Mouse (Mus musculus) bone marrow macrophage, adult 2 months (primary cell): ENCODE measurements at regions not wholly inside any gene's neighbourhood (a gene's known extent, or its start where the extent isn't known, plus 50 kb on each side); places are given as distances from the start of the nearest gene placed in this dataset.
A peak's percentile ranks its signal among the peaks of the same experiment; 100 is the strongest.

ENCODE experiments used
- H3K27ac ChIP-seq: 2 replicates; pipeline ENCODE4 v1.5.1; 2012; ENCODE audit warnings: low read depth, low read length; ENCODE audit not compliant: insufficient read depth
- H3K4me1 ChIP-seq: 2 replicates; pipeline ENCODE4 v1.6.1; 2012; ENCODE audit warnings: low read length; ENCODE audit not compliant: control insufficient read depth, insufficient read depth
- H3K4me3 ChIP-seq: 2 replicates; pipeline ENCODE4 v1.5.1; 2012; ENCODE audit warnings: mild to moderate bottlenecking, low read length, moderate library complexity; ENCODE audit not compliant: insufficient read depth
- CTCF ChIP-seq: IDR thresholded peaks from 2 replicates; pipeline ENCODE4 v1.5.1; 2012; ENCODE audit warnings: low read depth, mild to moderate bottlenecking, low read length, moderate library complexity
- POLR2A ChIP-seq: IDR thresholded peaks from 2 replicates; pipeline ENCODE4 v1.6.1; 2012; ENCODE audit warnings: mild to moderate bottlenecking, low read depth, low read length, borderline replicate concordance

GRCm38 (mm10) chr8:128219539-128219938 is 138.9 kb upstream of the Nrp1 start:
- Histone ChIP-seq H3K4me3 (no peak overlapping the region), H3K27ac (no peak overlapping the region), H3K4me1 (peaks cover 16% of the 10 kb centered on the region)
- no peak for TF ChIP-seq POLR2A
- no peak for TF ChIP-seq CTCF

GRCm38 (mm10) chr8:128223092-128223491 is 135.3 kb upstream of the Nrp1 start:
- H3K27ac ChIP-seq, result peak overlapping the region; percentile 76

GRCm38 (mm10) chr8:128223522-128223921 is 134.9 kb upstream of the Nrp1 start:
- Histone ChIP-seq H3K4me1 (peaks cover 25% of the 10 kb centered on the region), H3K27ac (peak overlapping the region; percentile 76), H3K4me3 (no peak overlapping the region)
- TF ChIP-seq CTCF (no peak), POLR2A (no peak)

More at GRCm38 (mm10) chr8:128223092-128223491, 135.3 kb upstream of the Nrp1 start:
- TF ChIP-seq CTCF (no peak), POLR2A (no peak)
- Histone ChIP-seq H3K4me1 (peaks cover 25% of the 10 kb centered on the region), H3K4me3 (no peak overlapping the region)

- Histone ChIP-seq H3K4me3 (no peak overlapping the region), H3K4me1 (peaks cover 25% of the 10 kb centered on the region), H3K27ac (peak overlapping the region; percentile 1; the same call in 1 of the 2 replicates)
- TF ChIP-seq POLR2A (no peak), CTCF (no peak)
These were observed 133.3 kb upstream of the Nrp1 start for GRCm38 (mm10) chr8:128225123-128225522.

- TF ChIP-seq CTCF, result no peak
- no peak for TF ChIP-seq POLR2A
- Histone ChIP-seq H3K4me3 (no peak overlapping the region), H3K27ac (peak overlapping the region; percentile 54), H3K4me1 (peaks cover 15% of the 10 kb centered on the region)
These were observed 123.3 kb upstream of the Nrp1 start for GRCm38 (mm10) chr8:128235071-128235470.

DNA sequence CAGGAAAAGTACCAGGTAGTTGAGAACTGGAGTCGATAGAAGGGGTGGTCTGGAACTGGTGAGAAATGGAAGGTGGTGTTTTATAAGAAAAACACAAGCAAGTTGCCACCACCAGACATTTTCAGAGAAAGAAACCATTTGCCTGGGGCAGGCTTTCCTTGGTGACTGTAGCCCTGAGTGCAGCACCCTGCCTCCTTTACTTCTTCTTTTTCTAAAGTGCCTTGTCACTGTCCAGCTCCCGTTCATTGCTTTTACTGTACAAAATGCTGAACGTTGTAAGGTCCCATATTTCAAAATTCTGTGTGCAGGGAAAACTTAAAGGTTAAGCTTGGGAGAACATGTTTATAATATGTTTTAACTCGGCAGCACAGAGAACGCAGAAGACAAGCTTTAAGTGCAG is 122.9 kb upstream of the Nrp1 start:
- no peak overlapping the region for H3K4me3 ChIP-seq
- peak overlapping the region; percentile 54 for H3K27ac ChIP-seq
- H3K4me1 ChIP-seq, result peaks cover 15% of the 10 kb centered on the region
- TF ChIP-seq POLR2A (no peak), CTCF (no peak)

- TF ChIP-seq POLR2A (no peak), CTCF (no peak)
- H3K4me3 ChIP-seq, result no peak overlapping the region
- H3K27ac ChIP-seq, result 0 out of 2 replicates have a peak overlapping the region, but pooled peaks have one; percentile 48
- H3K4me1 ChIP-seq, result peaks cover 15% of the 10 kb centered on the region
These were observed 122.3 kb upstream of the Nrp1 start for GRCm38 (mm10) chr8:128236097-128236496.

DNA sequence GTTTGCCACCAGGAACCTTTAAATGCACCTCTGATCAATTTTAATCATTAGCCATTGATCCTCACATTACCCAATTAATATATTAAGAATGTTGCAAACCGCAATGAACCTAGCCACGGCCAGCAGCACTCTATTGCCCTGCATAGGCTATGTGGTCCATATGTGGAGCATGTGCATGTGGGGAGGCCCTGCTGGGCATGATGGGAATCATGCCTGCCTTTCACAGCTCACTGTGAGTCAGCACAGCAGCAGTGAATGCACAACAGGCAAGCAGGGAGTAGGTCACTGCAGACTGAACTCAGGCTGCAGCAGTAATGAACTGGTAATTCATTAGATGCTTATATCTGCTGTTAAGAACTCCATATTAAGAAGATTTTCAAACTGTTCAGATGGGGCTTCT is 119.5 kb upstream of the Nrp1 start:
- peaks cover 15% of the 10 kb centered on the region for H3K4me1 ChIP-seq
- H3K4me3 ChIP-seq, result no peak overlapping the region
- H3K27ac ChIP-seq, result no peak overlapping the region
- TF ChIP-seq CTCF (no peak), POLR2A (no peak)

DNA sequence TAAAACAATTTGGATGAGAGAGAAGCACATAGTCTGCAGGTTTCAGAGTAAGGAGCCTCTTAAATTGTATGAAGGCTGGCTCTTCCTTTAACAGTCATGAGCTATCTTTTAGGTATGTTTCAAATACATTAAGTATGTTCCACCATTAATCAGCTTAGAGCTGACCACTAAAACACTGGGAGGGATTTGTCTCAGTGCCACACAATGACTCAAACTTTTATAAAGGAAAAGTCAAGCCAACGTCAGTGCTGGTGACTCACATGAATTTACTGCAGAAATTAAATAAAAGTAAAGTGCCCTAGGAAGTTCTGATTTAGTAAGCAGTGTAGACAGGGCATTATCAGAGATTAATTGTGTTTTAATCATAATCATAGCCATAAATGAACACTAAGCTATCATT is 118.6 kb upstream of the Nrp1 start:
- no peak for TF ChIP-seq POLR2A
- no peak for TF ChIP-seq CTCF
- peaks cover 19% of the 10 kb centered on the region for H3K4me1 ChIP-seq

DNA sequence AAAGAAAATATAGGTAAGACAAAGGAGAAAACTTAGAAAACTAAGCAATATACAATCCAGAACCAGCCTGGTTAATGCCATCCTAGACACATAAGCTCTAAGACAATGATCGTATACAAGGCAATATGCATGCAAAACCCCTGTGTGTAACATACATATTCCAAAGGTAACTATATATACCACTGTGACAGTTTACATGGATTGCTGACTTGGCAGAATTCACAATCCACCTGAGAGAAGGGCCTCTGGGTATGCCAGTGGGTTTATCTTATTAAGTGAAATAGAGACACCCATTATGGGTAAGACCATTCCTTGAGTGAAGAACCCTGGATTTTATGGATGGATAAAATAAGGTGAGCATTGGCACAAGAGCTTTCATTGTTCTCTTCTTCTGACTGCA is 117.2 kb upstream of the Nrp1 start:
- H3K4me1 ChIP-seq, result peaks cover 7% of the 10 kb centered on the region
- H3K4me3 ChIP-seq, result no peak overlapping the region
- H3K27ac ChIP-seq, result no peak overlapping the region
- TF ChIP-seq CTCF (no peak), POLR2A (no peak)

More for the DNA sequence above, 118.6 kb upstream of the Nrp1 start:
- no peak overlapping the region for H3K4me3 ChIP-seq
- no peak overlapping the region for H3K27ac ChIP-seq
